Mouse (Mus musculus) retina, adult 2 months (tissue): ENCODE measurements at regions not wholly inside any gene's neighbourhood (a gene's known extent, or its start where the extent isn't known, plus 50 kb on each side); places are given as distances from the start of the nearest gene placed in this dataset.
A peak's percentile ranks its signal among the peaks of the same experiment; 100 is the strongest.
"Not testable (repeated sequence)": the region's sequence is repeated elsewhere in the genome, so short reads cannot be mapped to it uniquely, and the experiment has no call there.

Source experiments
- DNase-seq: peaks from one replicate; pipeline ENCODE4 v3.0.0-alpha.2; 2012; ENCODE audit warnings: low read depth, low spot score

DNA sequence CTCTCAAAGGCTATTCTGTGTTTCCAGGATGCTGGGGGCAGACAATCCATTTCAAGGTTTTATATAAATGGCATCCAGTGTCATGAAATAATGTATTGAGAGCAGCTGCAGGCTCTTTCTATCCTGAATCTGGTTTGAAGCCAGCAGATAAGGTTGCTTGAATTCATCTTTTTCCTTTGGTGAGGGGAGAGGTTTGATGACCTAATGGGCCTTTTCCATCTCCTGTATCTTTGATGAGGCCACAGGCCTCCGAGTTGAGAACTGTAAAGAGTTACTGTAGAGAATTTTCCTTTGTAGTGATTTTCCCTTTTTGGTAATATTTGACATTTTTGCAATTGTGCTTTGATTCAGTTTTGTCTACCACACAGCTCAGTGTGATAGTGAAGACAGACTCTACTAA lies 458.8 kb upstream of the 1700008P02Rik start:
- DNase-seq = no peak

DNA sequence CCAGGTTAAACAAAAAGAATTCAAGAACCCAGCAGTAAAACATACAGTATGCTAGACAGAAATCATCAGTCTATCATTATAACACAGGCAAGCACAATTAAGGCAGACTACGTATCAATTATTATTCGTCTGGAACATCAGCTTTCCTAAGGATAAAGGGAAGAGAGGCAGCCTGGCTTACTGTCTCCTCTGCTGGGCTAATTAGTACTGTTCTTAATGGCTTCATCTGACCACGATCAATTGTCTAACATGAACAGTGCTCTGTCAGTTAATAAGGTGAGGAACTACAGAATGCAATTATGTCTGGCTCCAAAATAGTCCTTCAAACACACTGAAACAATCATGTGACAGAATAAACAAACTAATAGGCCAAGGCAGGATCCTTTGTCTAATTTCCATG lies 456.6 kb upstream of the 1700008P02Rik start:
- no peak for DNase-seq

DNA sequence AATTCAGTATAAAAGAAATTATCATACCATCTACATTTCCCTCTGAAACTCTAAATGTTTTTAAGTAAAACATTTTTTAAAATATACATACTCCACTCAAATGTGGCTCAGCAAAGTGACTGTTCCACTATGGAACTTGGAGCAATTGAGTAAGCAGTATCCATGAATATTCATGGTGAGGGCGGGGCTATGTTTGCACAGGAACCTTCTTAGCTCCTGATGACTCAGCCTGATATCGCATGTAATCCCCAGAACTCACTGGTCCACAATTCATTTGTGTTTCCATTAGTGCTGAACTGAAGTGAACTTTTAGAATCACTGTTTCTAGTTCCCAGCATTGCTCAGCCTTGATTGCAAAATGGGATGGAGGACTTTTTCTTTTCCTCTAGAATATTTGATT lies 454.2 kb upstream of the 1700008P02Rik start:
- DNase-seq = no peak

DNA sequence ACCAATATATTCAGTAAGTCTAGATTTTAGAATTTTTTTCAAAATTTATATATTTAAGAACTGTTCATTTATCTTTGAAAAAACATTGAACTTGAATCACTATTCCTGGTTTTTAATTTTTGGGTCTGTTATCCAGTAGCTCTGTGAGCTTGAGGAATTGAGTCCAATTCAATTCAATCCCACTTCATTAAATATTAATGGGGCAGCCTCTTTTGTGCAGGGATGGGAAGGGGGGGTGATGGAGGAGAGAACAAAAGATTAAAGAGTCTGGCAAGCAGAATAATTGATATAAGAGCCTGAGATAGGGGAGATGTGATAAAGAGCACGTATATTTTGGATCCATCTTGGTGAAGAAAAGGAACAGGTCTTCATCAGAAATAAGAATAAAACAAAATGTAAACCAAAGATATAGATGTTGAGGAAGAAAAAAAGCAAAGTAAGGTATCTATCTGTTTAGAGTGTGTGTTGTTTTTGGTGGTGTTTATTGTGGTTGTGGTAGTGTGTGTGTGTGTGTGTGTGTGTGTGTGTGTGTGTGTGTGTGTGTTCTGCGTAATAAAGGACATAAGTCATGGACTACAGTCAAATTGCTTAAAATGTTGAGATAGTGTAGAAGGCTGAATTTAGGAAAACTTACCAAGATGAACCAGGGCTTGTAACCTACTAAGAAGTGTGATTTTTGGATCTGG lies 421.3 kb upstream of the 1700008P02Rik start:
- no peak for DNase-seq

DNA sequence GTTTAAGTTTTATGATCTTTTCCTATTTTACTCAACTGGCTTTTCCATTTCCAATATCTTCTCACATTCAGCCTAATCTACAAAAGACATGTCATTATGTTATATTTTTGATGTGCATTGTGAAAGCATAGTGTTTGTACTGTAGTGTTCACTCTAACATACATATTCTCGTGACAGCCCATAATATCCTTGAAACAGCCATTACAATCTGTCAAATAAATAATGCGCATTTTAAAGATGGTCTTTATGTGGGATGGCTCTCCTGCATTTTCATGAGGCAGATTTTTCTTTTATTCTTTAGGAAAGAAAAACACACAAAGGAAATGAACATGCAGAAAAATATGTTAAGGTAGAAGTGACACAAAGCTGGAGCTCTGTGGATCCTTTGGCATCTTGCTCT lies 415.6 kb upstream of the 1700008P02Rik start:
- no peak for DNase-seq

DNA sequence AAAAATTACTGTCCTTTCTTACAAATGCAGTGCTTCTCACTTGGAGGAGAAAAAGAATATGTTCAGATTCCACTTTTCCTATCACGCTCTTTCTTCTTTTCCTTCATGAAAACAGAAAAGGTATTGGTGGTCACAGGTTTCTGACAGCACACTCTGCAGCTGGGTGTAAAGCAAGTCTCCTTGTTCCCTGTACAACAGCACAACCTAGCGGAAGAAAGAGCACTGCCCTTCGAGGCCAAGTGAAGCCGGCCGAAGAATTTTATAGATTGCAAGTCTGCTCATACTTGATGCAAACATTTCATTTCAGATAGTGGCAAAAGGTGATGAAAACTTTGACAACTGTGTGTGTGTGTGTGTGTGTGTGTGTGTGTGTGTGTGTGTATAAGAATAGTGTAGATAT lies 407.6 kb upstream of the 1700008P02Rik start:
- peak; percentile 23 for DNase-seq

DNA sequence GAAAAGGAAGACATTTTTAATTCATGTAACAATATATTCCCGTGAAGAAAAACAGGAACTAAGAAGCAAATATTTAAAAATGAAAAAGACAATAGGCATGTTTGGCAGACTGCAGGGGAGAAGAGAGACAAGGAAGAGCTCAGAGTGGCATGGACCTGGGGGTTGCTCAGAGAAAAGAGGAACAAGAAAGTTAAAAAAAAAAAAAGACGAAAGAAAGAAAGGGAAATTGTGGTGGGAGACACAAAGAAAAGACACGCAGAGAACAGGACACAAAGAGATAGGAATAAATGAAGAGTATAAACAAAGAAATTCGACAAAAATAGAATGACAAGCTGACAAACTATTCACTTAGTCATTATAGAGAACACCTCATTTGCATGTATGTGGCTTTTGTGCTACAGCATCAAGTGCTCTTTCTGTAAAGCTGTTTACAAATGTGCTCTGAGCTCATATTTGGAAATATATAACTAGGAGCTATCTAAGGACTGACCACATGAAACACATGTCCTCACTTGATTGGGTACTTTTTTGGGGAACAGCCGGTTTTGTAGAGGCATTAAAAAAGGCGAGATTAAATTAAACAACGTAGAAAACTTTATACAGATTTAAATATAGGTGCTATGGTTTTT lies 394.2 kb upstream of the 1700008P02Rik start:
- no peak for DNase-seq

DNA sequence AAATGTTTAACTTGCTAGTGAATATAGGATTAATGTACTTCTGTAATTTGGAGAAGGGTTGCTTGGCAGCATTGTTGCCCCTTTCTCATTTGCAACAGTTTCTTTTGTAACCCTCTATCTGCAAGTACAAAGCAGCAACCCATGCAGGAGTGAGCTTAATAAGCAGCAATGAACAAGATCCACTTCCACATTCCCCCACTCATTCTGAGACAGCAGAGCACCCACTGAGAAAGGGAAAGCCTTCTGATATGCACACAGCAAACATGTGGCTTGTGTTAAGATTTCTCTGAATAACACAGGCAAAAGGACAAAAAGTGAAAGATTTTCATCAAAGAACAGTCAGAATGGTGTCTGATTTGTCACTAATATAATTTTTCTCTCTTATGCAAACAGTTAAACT lies 393.3 kb upstream of the 1700008P02Rik start:
- no peak for DNase-seq

DNA sequence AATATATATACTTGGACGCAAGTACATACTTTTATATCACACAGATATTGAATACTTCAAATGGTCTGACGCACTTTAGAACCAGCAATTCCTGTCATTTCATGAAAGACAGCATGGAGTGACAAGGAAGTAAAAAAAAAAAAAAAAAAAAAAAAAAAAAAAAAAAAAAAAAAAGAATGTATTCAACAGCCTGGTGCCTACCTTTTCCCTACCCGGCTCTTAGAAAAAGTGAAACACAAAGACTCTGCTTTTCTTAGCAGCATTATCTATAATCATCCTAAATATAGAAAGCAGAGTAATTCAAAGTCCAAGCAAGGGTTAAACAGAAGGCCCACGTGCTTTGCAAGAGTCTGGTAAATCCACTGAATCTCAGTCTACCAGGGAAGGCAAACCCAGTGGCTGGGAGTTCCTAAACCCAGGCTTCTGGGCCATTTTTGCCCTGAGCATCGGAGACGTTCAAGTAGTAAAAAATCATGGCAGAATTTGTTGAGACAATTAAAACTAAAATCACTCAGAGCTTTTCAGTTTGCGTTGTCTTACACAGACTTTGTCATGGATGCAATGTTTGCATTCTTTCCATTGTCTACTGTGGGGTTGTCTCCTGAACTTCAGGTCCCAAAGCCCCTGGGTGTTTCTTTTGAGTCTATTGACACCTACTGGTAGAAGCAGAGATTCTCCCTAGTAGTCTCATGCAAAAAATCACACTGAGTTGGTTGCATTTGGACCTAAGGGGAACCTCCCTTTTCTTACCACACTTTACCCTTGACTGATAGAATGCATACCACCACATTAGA lies 390.2 kb upstream of the 1700008P02Rik start:
- no peak for DNase-seq

DNA sequence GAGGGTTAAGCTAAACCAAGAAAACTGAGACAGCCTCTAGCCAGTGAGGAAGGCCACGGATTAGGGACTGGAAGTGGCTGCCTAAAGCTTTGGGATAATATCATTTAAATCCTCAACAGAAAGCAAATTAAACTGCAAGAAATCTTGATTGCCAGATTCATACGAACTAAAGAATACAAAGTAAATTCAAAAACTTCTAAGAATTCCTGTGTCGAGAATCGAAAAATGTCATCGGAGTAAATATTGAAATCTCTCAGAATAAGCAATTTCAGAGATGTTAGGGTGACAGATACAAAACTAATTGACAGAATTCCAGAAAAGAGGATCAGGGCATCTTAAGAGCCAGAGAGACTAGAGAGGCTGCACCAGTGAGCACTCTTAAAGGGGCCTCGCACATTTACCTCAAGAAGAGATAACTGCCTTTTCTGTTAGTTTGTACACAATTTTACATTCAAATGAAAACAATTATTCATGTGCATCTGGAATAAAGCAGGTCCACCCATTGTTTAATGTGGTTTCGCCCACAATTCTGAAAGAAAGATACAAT lies 388.5 kb upstream of the 1700008P02Rik start:
- no peak for DNase-seq

DNA sequence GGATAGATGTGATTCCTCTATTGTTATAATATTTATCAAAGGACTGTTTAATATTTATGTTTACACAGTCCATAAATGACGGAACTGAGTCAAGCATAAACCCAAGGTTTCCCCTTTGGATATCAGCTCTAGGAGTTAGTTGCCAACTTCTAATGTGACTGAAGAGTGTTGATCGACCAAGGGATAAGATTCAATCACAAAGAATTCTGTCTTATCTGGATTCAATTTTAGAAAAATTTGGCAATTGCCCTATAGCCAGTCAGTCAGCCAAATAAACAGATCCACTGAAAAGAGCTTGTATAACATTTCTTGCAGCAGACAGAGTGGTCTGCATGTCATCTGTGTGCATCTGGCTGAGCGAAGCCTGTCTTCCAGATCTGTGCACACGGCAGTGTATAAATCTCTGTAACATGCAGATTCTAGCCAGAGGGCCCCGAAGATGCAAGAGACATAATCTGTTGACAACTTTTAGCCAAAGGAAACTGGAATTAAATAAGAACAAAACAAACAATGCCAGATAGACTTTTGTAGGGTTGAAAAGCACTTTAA lies 387.6 kb upstream of the 1700008P02Rik start:
- no peak for DNase-seq

DNA sequence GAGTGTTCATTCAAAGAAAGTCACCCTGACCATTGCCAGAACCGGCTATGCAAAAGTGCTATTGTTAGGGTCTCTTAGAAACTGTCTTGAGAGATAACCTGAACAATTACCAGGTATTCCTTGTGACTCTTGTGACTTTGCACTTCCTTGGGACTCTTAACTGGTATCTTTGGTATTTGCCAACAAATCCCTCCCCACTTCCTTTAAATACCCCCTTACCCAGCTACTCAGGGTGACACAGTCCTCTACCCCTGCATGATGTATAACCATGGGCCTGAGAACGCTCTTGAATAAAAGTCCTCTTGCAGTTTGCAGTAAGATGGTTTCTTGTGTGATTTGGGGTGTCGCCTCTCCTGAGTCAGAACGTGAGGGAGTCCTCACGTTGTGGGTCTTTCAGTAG lies 371.5 kb upstream of the 1700008P02Rik start:
- not testable (repeated sequence) for DNase-seq

DNA sequence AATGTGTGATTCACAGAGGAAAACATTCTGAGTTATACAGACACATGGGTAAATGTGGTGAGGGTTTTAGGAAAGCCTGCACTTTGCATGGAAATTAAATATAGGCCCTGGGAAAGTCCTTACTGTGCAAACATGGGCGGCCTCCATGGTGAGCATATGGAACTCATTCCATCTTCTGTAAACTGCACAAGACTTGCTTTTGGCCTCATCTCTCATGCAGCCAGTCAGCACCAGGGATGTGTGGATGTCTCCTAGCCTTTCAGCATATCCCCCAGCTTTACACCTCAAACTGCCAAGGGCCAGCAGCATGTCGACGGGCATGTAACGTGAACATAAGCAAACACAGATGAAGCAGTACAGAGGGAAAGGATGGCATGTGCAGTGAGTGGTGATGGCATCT lies 364.7 kb upstream of the 1700008P02Rik start:
- no peak for DNase-seq

DNA sequence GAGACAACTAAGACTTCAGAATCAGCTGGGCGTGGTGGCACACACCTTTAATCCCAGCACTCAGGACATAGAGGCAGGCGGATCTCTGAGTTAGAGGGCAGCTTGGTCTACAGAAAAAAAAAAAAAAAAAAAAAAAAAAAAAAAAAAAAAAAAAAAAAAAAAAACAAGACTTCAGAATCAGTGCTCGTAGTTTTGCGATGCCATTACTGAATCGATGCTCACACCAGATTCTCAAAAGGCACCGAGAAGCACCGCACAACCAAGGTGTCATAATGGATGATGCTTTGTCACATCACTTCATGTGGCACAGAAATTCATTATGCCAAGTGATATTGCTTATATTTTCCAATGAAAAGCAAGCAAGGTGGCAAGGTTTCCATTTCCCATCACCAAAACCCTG lies 337.4 kb upstream of the 1700008P02Rik start:
- no peak for DNase-seq

DNA sequence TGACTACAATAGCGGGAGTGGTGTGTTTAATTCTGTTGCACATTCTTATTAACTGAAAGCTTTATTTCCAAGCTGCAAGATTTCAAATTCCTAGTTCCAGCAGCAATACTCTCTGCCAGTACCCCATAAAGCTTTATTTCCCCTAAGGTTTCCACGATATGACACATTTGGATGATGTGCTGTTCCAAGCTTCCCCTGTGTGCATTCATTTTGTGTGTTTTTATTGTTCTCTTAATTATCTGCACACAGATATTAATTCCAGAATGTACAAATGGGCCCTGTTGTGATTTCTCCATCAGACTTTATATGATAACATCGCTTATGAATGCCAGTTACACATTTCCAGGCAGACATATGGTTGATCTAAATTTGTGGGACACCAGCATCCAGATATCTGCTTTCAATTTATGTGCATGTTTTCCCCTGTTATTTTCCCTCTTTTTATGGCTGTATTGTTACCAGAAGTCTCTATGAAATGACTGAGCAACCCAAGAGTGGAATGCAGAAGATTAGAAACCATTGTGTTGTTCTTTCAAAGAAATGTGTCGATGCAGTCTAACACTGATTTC lies 312.4 kb upstream of the 1700008P02Rik start:
- no peak for DNase-seq

DNA sequence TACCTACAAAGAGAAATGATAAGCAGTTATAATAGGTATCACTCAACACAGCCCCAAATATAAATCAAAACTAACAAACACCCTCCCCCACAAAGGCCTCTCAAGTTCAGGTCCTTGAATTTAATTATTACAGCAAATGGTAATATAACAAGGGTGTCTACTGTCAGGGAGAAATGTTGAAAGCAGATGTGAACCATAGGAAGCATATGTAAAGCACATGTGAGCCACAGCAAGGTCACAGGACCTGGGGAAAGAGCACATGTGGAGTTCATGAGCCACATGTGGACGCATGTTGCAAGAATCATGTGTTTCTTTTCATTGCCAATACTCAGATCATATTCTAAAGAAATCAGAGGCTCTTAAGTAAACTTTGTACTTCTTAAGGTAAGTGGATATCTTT lies 306.5 kb upstream of the 1700008P02Rik start:
- no peak for DNase-seq

DNA sequence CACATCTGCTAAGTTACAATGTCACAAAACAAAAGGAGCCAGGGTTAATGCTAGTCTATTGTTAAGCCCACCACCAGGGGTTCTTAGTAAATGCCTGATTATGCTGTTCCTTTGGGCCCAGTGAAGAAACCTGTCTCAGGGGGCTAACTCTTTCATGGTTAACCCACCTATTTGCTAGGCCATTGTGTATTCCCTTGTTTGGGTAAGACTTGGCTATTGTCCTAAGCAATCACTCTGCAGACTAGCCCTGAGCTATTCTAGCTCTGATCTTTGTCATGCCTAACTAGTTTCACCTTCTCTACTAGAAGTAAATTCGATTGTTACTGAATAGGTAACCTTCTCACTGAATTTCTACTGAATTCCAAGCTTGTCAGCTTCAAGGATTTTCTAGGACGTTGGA lies 302.4 kb upstream of the 1700008P02Rik start:
- not testable (repeated sequence) for DNase-seq

DNA sequence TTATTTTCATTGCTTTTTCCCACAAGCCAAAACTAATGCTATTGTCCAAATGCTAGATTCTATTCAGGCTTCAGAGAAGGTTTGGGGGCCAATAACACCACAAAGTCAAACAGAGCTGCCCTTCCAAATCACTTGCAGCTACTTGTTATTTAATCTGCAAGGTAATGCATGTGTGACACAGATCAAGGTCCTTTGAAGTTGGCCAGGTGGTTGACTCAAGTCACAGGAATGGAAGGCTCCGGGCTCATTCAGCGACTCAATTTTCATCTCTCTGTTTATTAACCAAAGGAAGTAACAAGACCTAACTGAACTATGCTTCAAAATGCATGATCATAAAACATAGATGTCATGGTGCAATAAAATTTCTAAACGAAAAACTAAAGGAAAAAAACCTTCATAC lies 300.0 kb upstream of the 1700008P02Rik start:
- no peak for DNase-seq

DNA sequence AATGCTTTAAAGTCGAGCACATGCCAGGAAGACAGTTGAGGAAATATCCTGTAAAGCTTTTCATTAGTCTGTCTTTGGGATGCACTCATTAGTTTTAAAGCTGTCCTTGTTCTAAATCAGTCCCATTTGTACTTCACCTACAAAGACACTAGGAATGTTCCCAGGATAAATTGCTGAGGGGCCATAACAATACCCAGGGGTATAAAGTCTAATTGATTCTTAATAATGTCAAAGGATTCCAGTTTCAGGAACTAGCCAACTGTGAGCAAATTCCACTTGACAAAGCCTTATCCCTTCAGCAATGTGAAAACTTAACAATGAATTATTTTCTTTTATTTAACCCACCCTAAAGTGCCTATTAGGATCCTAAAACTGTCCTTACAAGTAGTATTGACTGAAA lies 267.7 kb upstream of the 1700008P02Rik start:
- DNase-seq = no peak

DNA sequence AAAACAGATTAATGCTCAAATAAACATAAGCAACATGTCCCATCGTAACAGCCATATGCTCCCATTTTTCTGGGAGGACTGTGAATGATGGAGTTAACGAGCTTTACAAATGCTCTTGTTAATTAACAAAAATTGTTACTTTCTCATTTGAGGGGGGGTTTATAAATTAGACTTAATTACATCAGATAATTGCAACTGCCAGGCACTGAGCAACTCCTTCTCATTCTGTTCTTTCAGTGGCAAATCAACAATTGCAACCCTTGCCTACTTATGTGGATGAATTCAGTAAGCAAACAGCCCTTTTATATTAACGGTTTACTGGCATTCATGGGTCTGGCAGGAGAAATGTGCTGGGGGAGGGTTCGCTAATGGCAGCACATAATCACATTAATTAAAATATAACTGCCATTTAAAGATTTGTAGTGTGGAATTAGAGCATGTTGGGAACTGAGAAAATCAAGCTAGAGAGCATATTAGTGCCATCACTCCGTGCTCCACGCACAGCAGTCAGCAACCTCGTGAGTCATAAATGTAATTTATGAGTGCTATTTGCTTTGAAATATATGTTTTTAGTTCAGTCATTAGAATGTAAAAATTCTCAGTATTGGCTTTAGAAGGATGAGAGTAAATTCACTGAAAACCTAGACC lies 266.9 kb upstream of the 1700008P02Rik start:
- DNase-seq = no peak
